Mouse (Mus musculus) cerebellum, postnatal 4 days (tissue): ENCODE measurements around the gene Tmem30a.

Source experiments
- DNase-seq, 2 experiments: peaks; one replicate each; pipeline ENCODE4 v3.0.0; 2022; ENCODE audit warnings: low spot score in 2 of 2, mixed read lengths in 1 of 2

Tmem30a gene

DNA sequence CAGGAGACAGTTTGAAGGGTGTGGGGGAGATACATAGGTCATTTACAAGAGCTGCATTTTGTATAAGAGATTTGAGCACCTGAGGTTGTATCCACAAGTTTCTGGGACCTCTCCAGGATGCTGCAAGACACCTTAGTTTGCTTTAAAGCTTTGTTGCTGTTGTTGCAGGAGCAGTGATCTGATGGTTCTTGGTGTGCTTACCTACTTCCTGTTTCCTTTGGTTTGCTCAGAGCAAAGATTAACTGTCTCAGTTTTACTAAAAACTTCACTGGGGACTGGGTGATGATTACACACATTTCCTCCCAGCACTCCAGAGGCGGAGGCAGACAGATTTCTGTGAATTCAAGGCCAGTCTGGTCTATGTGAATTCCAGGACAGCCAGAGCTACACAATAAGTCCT is 1.8 kb upstream of the Tmem30a start:
- no peak for DNase-seq

DNA sequence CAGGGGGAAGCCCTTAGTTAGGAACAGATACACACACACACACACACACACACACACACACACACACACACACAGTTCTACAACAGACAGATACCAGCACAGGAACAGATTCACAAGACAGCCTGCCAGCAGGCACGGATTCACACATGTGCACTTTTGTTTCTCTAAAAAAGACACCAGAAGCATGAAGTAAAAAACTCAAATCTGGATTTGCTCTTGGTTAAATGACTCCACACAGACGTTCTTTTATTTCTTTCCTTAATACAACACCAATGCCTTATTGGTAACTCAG is 7.6 kb downstream of the Tmem30a start:
- no peak for DNase-seq

GRCm38 (mm10) chr9:79784934-79785793 is 8.1 kb downstream of the Tmem30a start:
- no peak for DNase-seq

DNA sequence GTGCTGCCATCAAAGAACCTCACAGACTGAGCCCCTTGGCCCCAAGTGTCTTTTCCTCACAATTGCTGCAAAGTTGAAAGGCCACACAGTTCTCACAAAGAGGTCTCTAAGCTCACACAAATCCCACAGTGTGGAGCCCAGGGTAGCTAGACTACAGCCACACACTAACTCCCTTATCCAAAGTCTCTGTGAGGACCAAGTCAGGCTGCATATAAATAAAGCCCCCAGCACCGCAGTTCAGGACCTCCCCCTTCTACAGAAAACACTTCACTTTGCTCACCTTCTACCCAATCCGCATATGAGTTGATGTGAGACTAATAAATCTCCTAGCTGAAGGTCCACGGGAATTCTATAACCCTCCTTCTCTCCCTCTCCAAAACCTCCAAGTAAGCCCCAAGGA is 8.9 kb downstream of the Tmem30a start:
- no peak for DNase-seq

DNA sequence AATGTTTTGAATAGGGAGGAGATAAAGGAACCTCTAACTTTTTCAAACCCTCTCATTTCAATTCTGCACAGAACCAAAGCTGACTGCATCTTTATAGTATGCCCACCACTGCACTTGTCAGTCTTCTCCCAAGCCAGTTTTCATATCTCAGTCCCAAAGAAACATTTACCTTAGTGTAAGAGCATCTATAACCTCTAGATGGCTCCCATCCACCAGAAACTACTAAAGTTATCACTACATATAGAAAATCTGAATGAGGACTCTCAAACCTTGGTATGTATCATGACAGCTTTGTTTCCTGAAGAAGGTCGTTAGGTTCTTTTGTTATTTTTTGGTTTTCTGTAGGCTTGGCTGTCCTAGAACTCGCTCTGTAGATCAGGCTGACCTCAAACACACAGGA is 14.0 kb downstream of the Tmem30a start:
- DNase-seq = no peak

GRCm38 (mm10) chr9:79766991-79767545 is 26.2 kb downstream of the Tmem30a start:
- no peak for DNase-seq

GRCm38 (mm10) chr9:79765329-79765728 is 28.0 kb downstream of the Tmem30a start:
- DNase-seq = no peak

- no peak for DNase-seq
Measured at GRCm38 (mm10) chr9:79762519-79762918, 30.8 kb downstream of the Tmem30a start.

GRCm38 (mm10) chr9:79760076-79760475 is 33.2 kb downstream of the Tmem30a start:
- no peak for DNase-seq

- peak; percentile 83 to 90 for DNase-seq
Measured at GRCm38 (mm10) chr9:79759385-79760005, 33.8 kb downstream of the Tmem30a start, which contains the start of gene Cox7a2. Gene Cox7a2 (minus strand): TSS chr9:79759878.

GRCm38 (mm10) chr9:79755311-79755710 is 38.0 kb downstream of the Tmem30a start:
- no peak for DNase-seq

DNA sequence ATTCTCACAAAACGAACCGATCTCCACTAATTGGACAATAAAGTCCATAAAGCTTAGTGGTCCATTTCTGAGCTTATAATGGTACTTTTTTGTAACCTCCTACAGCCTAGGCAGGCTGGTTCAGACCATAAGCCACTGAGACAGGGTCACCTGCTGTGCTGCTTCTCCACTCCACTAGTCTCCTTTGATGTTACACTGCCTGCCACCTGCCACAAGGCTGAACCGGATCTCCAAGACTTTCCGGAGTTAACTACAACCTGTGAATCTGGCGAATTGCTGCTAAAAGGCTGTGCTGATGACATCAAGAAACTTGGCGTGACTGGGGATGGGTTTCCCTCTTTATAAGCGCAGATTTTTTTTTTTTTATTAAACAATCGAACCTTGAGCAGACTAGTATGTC is 41.5 kb downstream of the Tmem30a start:
- DNase-seq = no peak

- DNase-seq = no peak
Measured at GRCm38 (mm10) chr9:79750709-79751108, 42.6 kb downstream of the Tmem30a start.

DNA sequence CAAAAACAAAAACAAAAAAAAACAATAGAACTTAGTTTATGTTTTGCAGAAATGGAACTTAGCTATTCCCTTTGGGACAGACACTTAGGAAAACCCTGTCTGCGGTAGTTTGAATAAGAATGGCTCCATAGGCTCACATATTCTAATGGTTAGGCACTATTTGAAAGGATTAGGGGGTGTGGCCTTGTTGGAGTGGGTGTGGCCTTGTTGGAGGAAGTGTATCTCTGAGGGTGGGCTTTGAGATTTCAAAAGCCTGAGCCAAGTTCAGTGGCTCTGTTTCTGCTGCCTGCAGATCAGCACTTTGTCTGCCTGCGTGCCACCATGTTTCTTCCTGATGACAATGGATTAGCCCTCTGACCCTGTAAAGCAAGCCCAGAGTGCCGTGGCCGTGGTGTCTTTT is 48.3 kb downstream of the Tmem30a start:
- no peak for DNase-seq

DNA sequence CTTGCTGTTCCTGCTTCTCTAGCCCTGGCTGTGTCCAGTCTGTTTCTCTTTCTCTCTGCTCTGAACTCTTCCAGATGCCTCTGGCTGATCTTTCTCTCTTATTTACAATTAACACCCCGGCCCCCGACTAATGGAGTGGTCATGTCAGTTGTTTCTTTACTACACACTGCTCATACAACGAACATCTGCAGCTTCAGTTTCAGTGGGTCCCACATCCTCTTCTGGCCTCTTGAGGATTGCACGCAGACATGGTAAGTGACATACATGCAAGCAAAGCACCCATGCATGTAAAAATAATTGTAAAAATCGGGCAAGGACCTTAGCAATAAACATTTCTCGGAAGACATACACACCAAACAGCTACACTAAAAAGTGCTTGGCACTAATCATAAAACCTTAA is 57.7 kb downstream of the Tmem30a start:
- DNase-seq = no peak

- no peak for DNase-seq
Measured at GRCm38 (mm10) chr9:79730301-79730700, 63.0 kb downstream of the Tmem30a start.

DNA sequence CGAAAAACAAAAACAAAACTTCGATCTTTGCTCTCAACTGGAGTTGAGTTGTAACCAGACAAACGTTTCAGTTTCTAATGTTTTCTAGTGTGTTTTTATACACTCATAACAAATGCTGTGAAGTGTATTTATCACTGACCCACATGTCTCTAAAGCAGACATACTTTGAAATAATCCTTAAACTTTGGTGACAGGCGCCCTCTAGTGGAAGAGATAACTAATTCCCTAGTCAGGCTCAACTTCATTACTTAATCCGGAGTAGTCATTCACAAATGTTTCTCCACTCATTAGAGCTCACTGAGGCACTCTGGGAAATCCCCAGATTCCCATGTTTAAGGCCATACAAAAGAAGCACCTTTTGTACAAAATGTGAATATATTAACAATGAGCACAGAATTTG is 70.2 kb downstream of the Tmem30a start:
- DNase-seq = peak in 1 of 2 experiments; percentile 15

- DNase-seq = peak in 1 of 2 experiments; percentile 64
Measured at GRCm38 (mm10) chr9:79721056-79721455, 72.3 kb downstream of the Tmem30a start.

DNA sequence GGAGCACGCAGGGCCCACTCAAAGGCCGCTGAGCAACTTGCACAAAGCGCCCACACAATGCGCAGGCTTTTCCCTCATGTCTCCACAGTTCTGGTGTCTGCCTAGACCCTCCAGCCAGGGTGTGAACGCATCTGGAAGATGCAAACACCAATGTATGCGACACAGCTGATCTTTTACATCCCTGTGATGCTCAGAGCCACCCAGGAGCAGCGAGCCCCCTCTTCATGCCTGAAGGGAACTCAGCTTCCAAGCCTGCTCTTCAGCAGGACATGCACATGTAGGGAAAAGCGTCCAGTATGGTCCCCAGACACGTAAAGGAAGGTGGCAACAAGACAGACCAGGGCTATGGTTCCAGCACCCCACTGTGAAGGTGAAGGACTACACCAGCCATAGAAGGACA is 73.2 kb downstream of the Tmem30a start:
- DNase-seq = no peak

GRCm38 (mm10) chr9:79719451-79719850 is 73.9 kb downstream of the Tmem30a start:
- peak in 1 of 2 experiments; percentile 18 for DNase-seq
